Mouse (Mus musculus) heart, embryonic 12.5 days (tissue): Measurements from ENCODE around the gene Cd86. TPM values are rescaled to one million over a fixed set of nuclear protein-coding genes. Genes with fewer than 3 reads are reported as not detected.

ENCODE experiments used
- ATAC-seq: fragments of 200-750 bp; cut with Nextera tagmentation; 2 replicates; pipeline ENCODE4 v1.8.0; 2017; ENCODE audit warnings: moderate TSS enrichment, moderate library complexity; ENCODE audit not compliant: insufficient number of reproducible peaks, low FRiP score
- H3K27ac ChIP-seq: fragments of 300-500 bp; sonication (generic); 2 replicates; pipeline ENCODE4 v1.5.1; 2016; ENCODE audit warnings: mild to moderate bottlenecking, moderate library complexity; ENCODE audit not compliant: poor library complexity, severe bottlenecking
- H3K27me3 ChIP-seq: fragments of 300-500 bp; sonication (generic); replicated peaks from 2 replicates; pipeline ENCODE4 v1.6.1; 2016; ENCODE audit warnings: mild to moderate bottlenecking, moderate library complexity
- H3K36me3 ChIP-seq: fragments of 300-500 bp; sonication (generic); 2 replicates; pipeline ENCODE4 v1.6.1; 2016; ENCODE audit warnings: mild to moderate bottlenecking, moderate library complexity
- H3K4me1 ChIP-seq: fragments of 300-500 bp; sonication (generic); replicated peaks from 2 replicates; pipeline ENCODE4 v1.6.1; 2016; ENCODE audit warnings: mild to moderate bottlenecking
- H3K4me2 ChIP-seq: fragments of 300-500 bp; sonication (generic); 2 replicates; pipeline ENCODE4 v1.6.1; 2016; ENCODE audit warnings: mild to moderate bottlenecking, moderate library complexity
- H3K4me3 ChIP-seq: fragments of 300-500 bp; sonication (generic); 2 replicates; pipeline ENCODE4 v1.5.1; 2016; ENCODE audit warnings: mild to moderate bottlenecking
- H3K9ac ChIP-seq: fragments of 300-500 bp; sonication (generic); 2 replicates; pipeline ENCODE4 v1.6.1; 2016; ENCODE audit warnings: mild to moderate bottlenecking, moderate library complexity
- H3K9me3 ChIP-seq: fragments of 300-500 bp; sonication (generic); replicated peaks from 2 replicates; pipeline ENCODE4 v1.6.1; 2016; ENCODE audit warnings: mild to moderate bottlenecking, moderate library complexity
- WGBS: fragments of 180-500 bp; shearing (Covaris S2); methylation state at CpG from one replicate; pipeline ENCODE4 v1.1.7; 2016; 5-methylcytosine and 5-hydroxymethylcytosine counted together
- polyA plus RNA-seq: library from polyadenylated mRNA; unstranded; fragments of >200 nt; fragmentation: Nextera tagmentation; extraction: Ambion mirVana; gene quantifications from 2 replicates; pipeline ENCODE4 v1.2.1, GENCODE M21; 2016

Gene Cd86
- polyA plus RNA-seq: 0.48 and 0.72 TPM in 2 replicates

DNA sequence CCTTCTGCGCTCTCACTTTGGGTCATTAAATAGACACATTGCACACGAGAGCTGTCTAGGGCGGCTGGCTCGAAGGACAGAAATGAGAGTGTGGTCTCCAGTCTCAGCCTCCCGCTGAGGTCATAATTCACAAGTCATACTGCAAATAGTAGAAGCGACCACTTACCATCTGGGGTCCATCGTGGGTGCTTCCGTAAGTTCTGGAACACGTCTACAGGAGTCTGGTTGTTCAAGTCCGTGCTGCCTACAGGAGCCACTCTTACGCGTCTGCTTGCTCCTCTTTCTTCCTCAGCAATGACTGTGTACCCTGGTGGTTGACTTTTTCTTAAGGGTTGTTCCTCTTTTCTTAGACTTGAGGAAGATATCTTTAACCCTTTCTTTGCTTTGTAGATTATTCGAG lies at the start of gene Cd86:
TSS of gene Cd86 (minus strand) at position 300 of the 400 bp plus-strand sequence.
- Histone ChIP-seq H3K4me3 (no peak within 1 kb of the TSS), H3K9me3 (no peaks in the 10 kb centered on the region), H3K9ac (no peak within 1 kb of the TSS), H3K4me2 (no peak within 1 kb of the TSS), H3K36me3 (no peaks in the 10 kb centered on the region), H3K27me3 (no peaks in the 10 kb centered on the region), H3K27ac (no peak within 1 kb of the TSS), H3K4me1 (no peaks in the 10 kb centered on the region)
- ATAC-seq: no peak
- 84% methylated on average over 13 of the region's 13 CpGs for WGBS

DNA sequence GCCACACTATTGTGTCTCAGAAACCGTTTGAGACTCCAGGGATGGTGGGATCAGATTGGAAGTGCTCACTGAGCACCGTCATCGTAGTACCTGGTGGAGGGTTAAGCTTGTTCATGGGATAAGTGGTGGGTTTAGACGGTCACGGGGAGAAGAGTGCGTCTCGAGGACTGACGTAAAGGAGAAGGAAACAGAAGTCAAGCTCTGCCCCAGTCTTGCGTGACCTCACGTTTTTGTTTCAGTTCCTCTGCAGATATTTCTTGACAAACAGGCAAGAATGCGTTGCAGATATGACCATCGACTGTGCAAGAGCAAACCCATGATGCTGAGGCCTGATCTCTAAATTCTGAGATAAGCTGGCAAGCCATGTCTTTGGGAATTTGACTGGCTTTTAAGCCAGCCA lies 45.9 kb upstream of the Cd86 start:
- H3K36me3 ChIP-seq: no peaks in the 10 kb centered on the region
- H3K4me2 ChIP-seq: no peak overlapping the region
- H3K9ac ChIP-seq: no peak overlapping the region
- H3K4me3 ChIP-seq: no peak overlapping the region
- 77% methylated on average over 12 of the region's 12 CpGs for WGBS
- H3K27me3 ChIP-seq: no peaks in the 10 kb centered on the region
- ATAC-seq: no peak
- H3K4me1 ChIP-seq: no peaks in the 10 kb centered on the region
- H3K9me3 ChIP-seq: no peaks in the 10 kb centered on the region
- H3K27ac ChIP-seq: no peak overlapping the region

DNA sequence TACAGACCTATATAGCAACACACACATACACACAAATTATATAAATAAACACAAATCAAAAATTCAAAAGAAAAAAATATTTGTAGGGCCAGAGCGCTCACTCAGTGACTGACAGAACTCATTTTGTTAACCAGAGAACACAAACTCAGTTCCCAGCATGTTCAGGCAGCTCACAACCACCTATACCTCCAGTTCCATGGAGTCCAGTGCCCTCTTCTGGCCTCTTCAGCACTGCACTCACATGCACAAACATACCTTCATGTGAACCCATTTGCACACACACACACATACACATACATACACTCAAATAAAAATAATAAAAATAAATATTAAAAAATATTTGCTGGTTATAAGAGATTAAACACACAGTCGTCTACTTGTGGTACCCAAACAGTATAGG lies 44.9 kb upstream of the Cd86 start:
- no peak overlapping the region for H3K9ac ChIP-seq
- H3K4me1 ChIP-seq: no peaks in the 10 kb centered on the region
- no peaks in the 10 kb centered on the region for H3K9me3 ChIP-seq
- no peaks in the 10 kb centered on the region for H3K36me3 ChIP-seq
- no peak overlapping the region for H3K4me3 ChIP-seq
- WGBS: 82% methylated on average over 2 of the region's 2 CpGs
- no peak overlapping the region for H3K27ac ChIP-seq
- H3K27me3 ChIP-seq: no peaks in the 10 kb centered on the region
- H3K4me2 ChIP-seq: no peak overlapping the region
- no peak for ATAC-seq

DNA sequence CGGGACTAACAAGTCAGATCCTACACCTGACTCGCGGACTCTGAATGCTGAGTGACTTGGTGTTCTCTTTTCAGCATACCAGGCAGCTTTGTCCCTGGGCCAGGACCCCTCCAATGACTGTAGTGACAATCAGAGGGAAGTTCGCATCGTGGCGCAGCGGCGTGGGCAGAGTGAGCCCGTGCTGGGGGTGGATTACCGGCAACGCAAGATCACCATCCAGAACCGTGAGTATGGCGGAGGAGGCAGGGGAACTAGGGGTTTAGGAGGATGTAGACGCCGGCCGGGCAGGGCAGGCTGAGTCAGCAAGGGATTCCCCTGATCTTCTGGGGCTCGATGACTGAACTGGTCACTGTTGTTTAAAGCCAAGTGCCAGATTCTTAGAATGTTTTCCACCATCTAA lies 43.5 kb upstream of the Cd86 start:
- H3K9ac ChIP-seq: no peak overlapping the region
- H3K27ac ChIP-seq: no peak overlapping the region
- no peaks in the 10 kb centered on the region for H3K36me3 ChIP-seq
- WGBS: 89% methylated on average over 17 of the region's 17 CpGs
- no peak overlapping the region for H3K4me2 ChIP-seq
- no peaks in the 10 kb centered on the region for H3K9me3 ChIP-seq
- no peak overlapping the region for H3K4me3 ChIP-seq
- no peaks in the 10 kb centered on the region for H3K27me3 ChIP-seq
- H3K4me1 ChIP-seq: no peaks in the 10 kb centered on the region
- ATAC-seq: no peak

DNA sequence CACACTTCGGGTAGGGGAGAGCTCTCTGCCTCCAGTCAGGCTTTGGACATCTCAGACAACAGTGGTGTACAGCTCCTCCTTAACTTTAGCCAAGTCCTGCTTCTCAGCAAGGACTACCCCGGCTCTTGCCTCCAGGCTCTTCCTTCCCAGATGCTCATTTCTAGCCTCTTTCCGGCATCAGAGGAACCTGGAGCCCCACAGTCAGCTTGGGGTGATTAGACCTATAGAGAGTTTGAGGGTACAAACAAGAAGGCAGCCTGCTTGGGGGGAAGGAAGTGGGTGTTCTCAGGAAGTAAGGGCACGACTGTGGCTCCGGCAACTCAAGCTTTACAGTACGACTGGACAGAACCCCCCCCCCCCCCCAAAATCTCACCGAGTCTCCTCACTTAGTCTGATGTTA lies 42.9 kb upstream of the Cd86 start:
- WGBS: 68% methylated on average over 7 of the region's 7 CpGs
- no peak overlapping the region for H3K4me2 ChIP-seq
- no peak for ATAC-seq
- no peaks in the 10 kb centered on the region for H3K36me3 ChIP-seq
- no peak overlapping the region for H3K9ac ChIP-seq
- no peaks in the 10 kb centered on the region for H3K9me3 ChIP-seq
- H3K27ac ChIP-seq: no peak overlapping the region
- H3K27me3 ChIP-seq: no peaks in the 10 kb centered on the region
- H3K4me3 ChIP-seq: no peak overlapping the region
- H3K4me1 ChIP-seq: no peaks in the 10 kb centered on the region

DNA sequence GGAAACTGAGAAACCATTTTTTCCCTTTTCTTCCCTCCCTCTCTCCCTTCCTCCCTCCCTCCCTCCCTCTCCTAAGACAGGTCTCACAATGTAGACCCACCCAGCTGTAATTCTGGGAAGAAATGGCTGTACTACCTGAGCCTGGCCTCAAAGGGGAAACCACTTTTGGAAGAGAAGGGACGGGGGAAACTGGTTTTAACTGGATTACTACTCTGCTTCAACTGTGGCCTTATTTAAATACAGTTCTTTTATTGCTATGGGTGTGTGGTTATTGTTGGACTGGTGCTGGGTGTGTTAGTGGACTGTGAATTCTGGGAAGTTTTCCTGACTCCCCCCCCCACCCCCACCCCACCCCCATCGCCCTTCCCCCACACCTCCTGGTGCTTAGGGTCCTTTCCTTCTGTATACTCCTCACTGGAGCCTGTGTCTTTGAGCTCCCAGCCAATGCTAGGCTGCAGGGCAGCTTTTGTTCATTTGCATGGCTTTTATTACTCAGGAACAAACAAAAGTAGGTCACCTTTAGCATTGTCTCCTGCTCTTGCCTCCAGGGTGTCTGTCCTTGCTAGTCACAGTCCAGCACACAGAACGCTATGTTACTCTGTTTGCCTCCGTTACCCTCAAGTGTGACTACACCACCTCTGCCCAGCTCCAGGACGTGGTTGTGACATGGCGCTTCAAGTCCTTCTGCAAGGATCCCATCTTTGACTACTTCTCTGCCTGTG lies 42.0 kb upstream of the Cd86 start:
- no peaks in the 10 kb centered on the region for H3K9me3 ChIP-seq
- no peak overlapping the region for H3K4me2 ChIP-seq
- WGBS: 70% methylated on average over 6 of the region's 6 CpGs
- H3K4me3 ChIP-seq: no peak overlapping the region
- ATAC-seq: no peak
- H3K27ac ChIP-seq: no peak overlapping the region
- H3K27me3 ChIP-seq: no peaks in the 10 kb centered on the region
- no peak overlapping the region for H3K9ac ChIP-seq
- no peaks in the 10 kb centered on the region for H3K4me1 ChIP-seq
- no peaks in the 10 kb centered on the region for H3K36me3 ChIP-seq

DNA sequence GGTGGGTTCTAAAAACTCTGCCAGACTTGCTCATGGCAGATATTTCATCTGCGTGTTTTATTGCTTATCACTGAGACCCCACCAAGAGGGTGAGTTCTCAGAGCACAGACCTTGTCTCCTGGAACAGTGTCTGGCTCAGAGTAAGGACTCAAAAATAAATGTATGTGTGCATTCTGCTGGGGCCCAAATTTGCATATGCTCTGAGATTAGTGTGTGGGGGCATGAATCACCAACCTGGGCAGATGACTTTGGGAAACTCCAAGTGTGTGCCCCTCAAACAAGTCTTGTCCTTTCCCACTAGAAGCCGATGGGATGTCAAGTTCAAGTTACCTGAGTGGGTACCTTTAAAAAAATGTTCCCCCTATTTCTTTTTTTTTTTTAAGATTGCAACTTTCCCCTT lies 34.6 kb upstream of the Cd86 start:
- WGBS: 82% methylated on average over 2 of the region's 2 CpGs

DNA sequence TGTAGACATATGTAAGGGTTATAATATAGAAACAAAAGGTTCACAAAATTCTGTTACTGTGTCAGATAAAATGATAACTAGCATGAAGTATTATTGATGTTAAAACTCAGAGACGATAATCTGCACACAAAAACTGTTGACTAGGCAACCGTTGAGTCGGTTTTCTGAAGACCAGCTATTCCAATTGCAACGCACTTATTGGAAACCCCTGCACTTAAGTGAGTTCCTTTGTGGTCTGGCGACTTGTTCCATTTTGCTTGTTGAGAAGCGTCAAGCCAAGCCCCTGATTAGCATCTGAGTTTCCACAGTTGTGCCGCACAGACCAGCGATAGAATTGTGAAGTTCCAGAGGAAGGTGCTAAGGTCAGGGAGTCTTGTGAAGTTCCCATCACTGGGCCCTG lies 31.4 kb upstream of the Cd86 start:
- H3K9me3 ChIP-seq: no peaks in the 10 kb centered on the region
- peaks cover 8% of the 10 kb centered on the region for H3K4me1 ChIP-seq
- no peak overlapping the region for H3K9ac ChIP-seq
- H3K27me3 ChIP-seq: peaks cover 24% of the 10 kb centered on the region
- H3K4me2 ChIP-seq: no peak overlapping the region
- no peak for ATAC-seq
- H3K27ac ChIP-seq: no peak overlapping the region
- no peak overlapping the region for H3K4me3 ChIP-seq
- WGBS: 70% methylated on average over 8 of the region's 8 CpGs
- H3K36me3 ChIP-seq: no peaks in the 10 kb centered on the region

More for the DNA sequence above, 34.6 kb upstream of the Cd86 start:
- H3K27ac ChIP-seq: no peak overlapping the region
- H3K27me3 ChIP-seq: no peaks in the 10 kb centered on the region
- ATAC-seq: no peak
- no peak overlapping the region for H3K4me2 ChIP-seq
- H3K9me3 ChIP-seq: no peaks in the 10 kb centered on the region
- no peaks in the 10 kb centered on the region for H3K4me1 ChIP-seq
- H3K9ac ChIP-seq: no peak overlapping the region
- no peaks in the 10 kb centered on the region for H3K36me3 ChIP-seq
- no peak overlapping the region for H3K4me3 ChIP-seq

DNA sequence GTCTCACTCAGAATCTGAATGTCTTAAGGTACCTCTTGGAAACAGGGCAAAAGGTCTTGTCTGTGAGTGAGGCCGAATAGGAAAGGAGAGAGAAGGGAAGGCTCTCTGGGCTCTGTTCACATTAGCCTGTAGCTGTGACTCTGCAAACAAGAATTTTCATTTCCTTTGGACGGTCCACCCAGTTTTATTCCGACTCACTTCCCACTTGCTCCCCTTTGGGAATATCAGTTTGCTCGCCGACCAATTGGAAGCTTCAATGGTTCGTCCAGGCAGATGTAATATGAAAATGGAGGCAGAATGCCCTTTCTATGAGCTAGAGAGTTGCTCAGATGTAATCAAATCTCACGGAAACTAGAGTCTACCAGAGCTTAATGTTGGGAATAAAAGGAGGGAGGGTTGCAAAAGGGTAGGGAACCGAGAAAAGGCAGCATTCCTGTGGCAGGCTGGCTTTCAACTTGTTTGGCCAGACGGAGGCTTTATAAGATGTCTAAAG lies 29.0 kb upstream of the Cd86 start:
- Histone ChIP-seq H3K36me3 (no peaks in the 10 kb centered on the region), H3K4me1 (peaks cover 8% of the 10 kb centered on the region), H3K27me3 (peaks cover 24% of the 10 kb centered on the region), H3K27ac (no peak overlapping the region), H3K9ac (no peak overlapping the region), H3K4me2 (0 out of 2 replicates have a peak overlapping the region, but pooled peaks have one; percentile 93), H3K4me3 (no peak overlapping the region), H3K9me3 (no peaks in the 10 kb centered on the region)
- ATAC-seq: no peak
- 67% methylated on average over 9 of the region's 9 CpGs for WGBS

DNA sequence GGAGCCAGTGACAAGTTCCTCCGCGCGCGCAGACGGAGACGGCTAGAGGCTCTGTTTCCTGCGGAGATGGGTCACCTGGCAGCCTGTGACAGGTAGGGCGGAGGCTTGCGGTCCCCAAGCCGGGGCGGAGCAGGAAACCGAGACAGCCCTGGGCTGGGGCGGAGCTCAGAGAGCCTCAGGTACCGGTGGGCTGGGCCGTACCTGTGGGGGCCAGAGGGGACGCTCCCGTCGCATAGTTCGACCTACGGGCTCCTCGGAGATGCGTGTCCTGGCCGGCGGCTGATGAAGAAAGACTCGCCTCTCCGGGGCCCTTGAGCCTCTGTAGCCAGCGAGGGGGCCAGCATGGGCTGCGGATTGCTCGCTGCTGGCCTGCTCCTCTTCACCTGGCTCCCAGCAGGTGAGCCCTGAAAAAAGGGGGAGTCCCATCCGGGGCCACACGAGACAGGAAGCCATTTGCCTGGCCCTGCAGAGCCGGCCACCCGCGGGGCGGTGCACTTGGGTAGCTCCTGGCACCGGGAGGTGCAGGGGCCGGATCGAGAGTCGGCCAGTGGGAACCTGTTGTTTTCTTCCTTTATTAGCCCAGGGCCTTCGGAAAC lies 28.0 kb upstream of the Cd86 start, which contains the start of gene Ildr1:
TSS of gene Ildr1 (plus strand) at position 161 of the 596 bp plus-strand sequence.
- Histone ChIP-seq H3K4me1 (peaks cover 8% of the 10 kb centered on the region), H3K27ac (no peak within 1 kb of the TSS), H3K9ac (peak within 1 kb of the TSS; percentile 51; the same call in 1 of the 2 replicates), H3K9me3 (no peaks in the 10 kb centered on the region), H3K36me3 (no peaks in the 10 kb centered on the region), H3K27me3 (peaks cover 24% of the 10 kb centered on the region), H3K4me2 (peak within 1 kb of the TSS; percentile 93), H3K4me3 (peak within 1 kb of the TSS; percentile 46)
- ATAC-seq: no peak
- 2% methylated on average over 34 of the region's 40 CpGs for WGBS

DNA sequence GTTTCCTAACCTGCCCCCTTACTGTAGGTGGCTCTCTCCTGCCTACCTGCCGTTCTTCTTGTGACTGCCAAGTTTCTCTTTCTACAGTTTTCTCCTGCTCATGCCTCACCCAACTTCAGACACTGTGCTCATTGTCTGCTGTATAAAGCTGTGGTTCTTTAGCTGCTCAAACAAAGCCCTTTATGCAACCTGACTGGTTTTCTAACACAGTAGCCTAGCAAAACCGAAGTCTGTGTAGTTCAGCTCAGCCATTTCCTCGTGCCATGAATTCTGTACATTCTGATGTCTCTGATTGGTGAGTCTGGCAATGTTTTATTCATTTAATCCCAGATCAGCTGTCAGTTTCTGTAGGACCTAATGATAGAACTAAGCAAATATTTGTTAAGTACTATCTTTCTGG lies 25.6 kb upstream of the Cd86 start:
- no peaks in the 10 kb centered on the region for H3K9me3 ChIP-seq
- no peak overlapping the region for H3K4me2 ChIP-seq
- no peak overlapping the region for H3K4me3 ChIP-seq
- H3K9ac ChIP-seq: no peak overlapping the region
- peaks cover 8% of the 10 kb centered on the region for H3K4me1 ChIP-seq
- H3K27me3 ChIP-seq: peaks cover 24% of the 10 kb centered on the region
- no peak overlapping the region for H3K27ac ChIP-seq
- 71% methylated on average over 3 of the region's 3 CpGs for whole genome bisulfite sequencing
- H3K36me3 ChIP-seq: no peaks in the 10 kb centered on the region
- no peak for ATAC-seq
